Mouse (Mus musculus) hindbrain, embryonic 14.5 days (tissue): ENCODE measurements around the gene Olfr690. TPM values are rescaled to one million over a fixed set of nuclear protein-coding genes. Genes with fewer than 3 reads are reported as not detected.

Experiments
- polyA plus RNA-seq: library from polyadenylated mRNA; unstranded; fragments of >200 nt; fragmentation: Nextera tagmentation; extraction: Ambion mirVana; gene quantifications from 2 replicates; pipeline ENCODE4 v1.2.1, GENCODE M21; 2014

Olfr690 gene
- polyA plus RNA-seq, 1 experiment from 2014 or later: not detected

Other genes starting within 250 kb of the Olfr690 start
- not detected in 2 replicates for gene Olfr680-ps1, start 241.3 kb downstream of the Olfr690 start, polyA plus RNA-seq
- gene Olfr681, start 217.3 kb downstream of the Olfr690 start, polyA plus RNA-seq: not detected in 2 replicates
- gene Olfr683, start 187.1 kb downstream of the Olfr690 start, polyA plus RNA-seq: not detected in 2 replicates
- gene Olfr684, start 170.5 kb downstream of the Olfr690 start, polyA plus RNA-seq: not detected in 2 replicates
- gene Olfr685, start 148.1 kb downstream of the Olfr690 start, polyA plus RNA-seq: not detected in 2 replicates
- not detected in 2 replicates for gene Olfr686, start 126.6 kb downstream of the Olfr690 start, polyA plus RNA-seq
- gene Olfr688, start 46.0 kb downstream of the Olfr690 start, polyA plus RNA-seq: not detected in 2 replicates
- not detected in 2 replicates for gene Olfr689, start 22.9 kb downstream of the Olfr690 start, polyA plus RNA-seq
- 0.14 and 0.33 TPM in 2 replicates for gene Olfr691, start 8.2 kb upstream of the Olfr690 start, polyA plus RNA-seq
- gene Olfr692, start 34.1 kb upstream of the Olfr690 start, polyA plus RNA-seq: not detected in 2 replicates
- not detected in 2 replicates for gene Gm5901, start 40.9 kb upstream of the Olfr690 start, polyA plus RNA-seq
- gene Fam160a2, start 66.0 kb upstream of the Olfr690 start, polyA plus RNA-seq: 39.0 and 42.2 TPM in 2 replicates
- not detected in 2 replicates for gene Cnga4, start 70.5 kb upstream of the Olfr690 start, polyA plus RNA-seq
- gene Cckbr, start 91.6 kb upstream of the Olfr690 start, polyA plus RNA-seq: 3.8 and 4.0 TPM in 2 replicates
- 32.6 and 36.0 TPM in 2 replicates for gene Cavin3, start 148.2 kb upstream of the Olfr690 start, polyA plus RNA-seq
- 95.9 and 106 TPM in 2 replicates for gene Smpd1, start 220.3 kb upstream of the Olfr690 start, polyA plus RNA-seq
- gene Apbb1, start 247.5 kb upstream of the Olfr690 start, polyA plus RNA-seq: 224 and 243 TPM in 2 replicates